In genomic region chr7:134671003-134671461, GRCm38 (mm10) we compare ENCODE assay signal across 8 mouse cellular contexts. TPM values are rescaled to one million over a fixed set of nuclear protein-coding genes. Genes with fewer than 3 reads are reported as not detected.
A peak's percentile ranks its signal among the peaks of the same experiment; 100 is the strongest.
DNase-seq lines count a peak whose midpoint lies in the region; ATAC-seq and TF ChIP-seq lines count a peak whose summit lies in the region.

No protein-coding gene starts in this region.

- H3K9ac ChIP-seq in ES-E14 (ENCODE audit: insufficient read depth, low read depth, low read length, poor library complexity, severe bottlenecking): peak overlapping the region; percentile 91
- peak overlapping the region; percentile 74 for H3K9ac ChIP-seq in hindbrain, embryonic 16.5 days (ENCODE audit: low read depth, low read length)
- H3K9ac ChIP-seq in liver, embryonic 16.5 days (ENCODE audit: low read depth, low read length): peak overlapping the region; percentile 61

- intact Hi-C loops in gastrocnemius, adult 2 months (cut with DNase I): no loop called here

- no peak for TF ChIP-seq CTCF in gastrocnemius, adult 2 months (IDR thresholded peaks at IDR 0.05)
- no peak for TF ChIP-seq CTCF in olfactory bulb, adult 2 months (IDR thresholded peaks at IDR 0.05; ENCODE audit: insufficient read depth, low read depth, low read length)

- peak overlapping the region; percentile 100 for H3K4me2 ChIP-seq in hindbrain, embryonic 16.5 days (ENCODE audit: low read length)
- H3K4me2 ChIP-seq in liver, embryonic 16.5 days (ENCODE audit: low read depth, low read length): peak overlapping the region; percentile 56

- 2% methylated on average over 24 of the region's 28 CpGs for WGBS in hindbrain, embryonic 16.5 days
- WGBS in liver, embryonic 16.5 days (ENCODE audit: insufficient replicate concordance): 3% methylated on average over 28 of the region's 28 CpGs
- 10% methylated on average over 28 of the region's 28 CpGs for WGBS in olfactory bulb, adult 2 months

- peaks cover 8% of the 10 kb centered on the region for H3K27me3 ChIP-seq in hindbrain, embryonic 16.5 days (replicated peaks; ENCODE audit: control insufficient read depth, insufficient read depth, low read length)
- peaks cover 9% of the 10 kb centered on the region for H3K27me3 ChIP-seq in liver, embryonic 16.5 days (ENCODE audit: control insufficient read depth, insufficient read depth, low read depth, low read length)

- in situ Hi-C loops in ES-E14 (cut with MboI; ENCODE audit: low sequenced_read_pairs in 2 of 2, unreplicated experiment in 2 of 2): no loop called here

- H3K36me3 ChIP-seq in ES-E14 (ENCODE audit: control insufficient read depth, insufficient read depth, low read length, poor library complexity, severe bottlenecking): no peaks in the 10 kb centered on the region
- no peaks in the 10 kb centered on the region for H3K36me3 ChIP-seq in hindbrain, embryonic 16.5 days (ENCODE audit: control insufficient read depth, insufficient read depth, low read length)
- H3K36me3 ChIP-seq in liver, embryonic 16.5 days (ENCODE audit: control insufficient read depth, insufficient read depth): no peaks in the 10 kb centered on the region

- peak overlapping the region; percentile 0; the same call in 1 of the 2 replicates for H3K27ac ChIP-seq in ES-E14 (ENCODE audit: insufficient read depth, low read depth, low read length, poor library complexity, severe bottlenecking)
- peak overlapping the region; percentile 86 for H3K27ac ChIP-seq in gastrocnemius, adult 2 months
- H3K27ac ChIP-seq in hindbrain, embryonic 16.5 days (ENCODE audit: low read depth, low read length): peak overlapping the region; percentile 79
- H3K27ac ChIP-seq in liver, embryonic 16.5 days (ENCODE audit: low read length): peak overlapping the region; percentile 48; the same call in 1 of the 2 replicates
- H3K27ac ChIP-seq in olfactory bulb, adult 2 months (ENCODE audit: insufficient read depth, low read depth, low read length): no peak overlapping the region

- peak overlapping the region; percentile 87 to 93 for H3K4me3 ChIP-seq in ES-E14 (ENCODE audit: insufficient read depth in 1 of 2, low read depth in 1 of 2, low read length in 2 of 2, poor library complexity in 1 of 2, severe bottlenecking in 1 of 2)
- peak overlapping the region; percentile 72 for H3K4me3 ChIP-seq in gastrocnemius, adult 2 months
- H3K4me3 ChIP-seq in hindbrain, embryonic 16.5 days (ENCODE audit: low read length): peak overlapping the region; percentile 76
- H3K4me3 ChIP-seq in liver, embryonic 16.5 days (ENCODE audit: low read depth, low read length): peak overlapping the region; percentile 64
- peak overlapping the region; percentile 62 for H3K4me3 ChIP-seq in olfactory bulb, adult 2 months (ENCODE audit: insufficient read depth, low read depth, low read length)

- TF ChIP-seq POLR2A in olfactory bulb, adult 2 months (IDR thresholded peaks at IDR 0.05; ENCODE audit: insufficient read depth, low read depth, low read length): no peak

- peak; percentile 48; the same call in 1 of the 2 replicates for ATAC-seq in hindbrain, embryonic 16.5 days
- no peak for ATAC-seq in liver, embryonic 16.5 days (ENCODE audit: low read depth)

- DNase-seq in ES-E14 (ENCODE audit: low read depth, low spot score): no peak
- DNase-seq in adrenal gland, postnatal 14 days: peak; percentile 78
- peak; percentile 63 for DNase-seq in gastrocnemius, adult 2 months
- no peak for DNase-seq in layer of hippocampus, postnatal 25 days (ENCODE audit: extremely low spot score in 1 of 2, low spot score in 1 of 2)
- no peak for DNase-seq in left cerebral cortex, adult 11 months (ENCODE audit: low spot score)

- peaks cover 0 to 11% of the 10 kb centered on the region in 2 experiments; a peak in 3 of 4 replicates for H3K4me1 ChIP-seq in ES-E14 (ENCODE audit: control insufficient read depth in 2 of 2, insufficient read depth in 2 of 2, low read length in 2 of 2, poor library complexity in 1 of 2)
- H3K4me1 ChIP-seq in hindbrain, embryonic 16.5 days (ENCODE audit: control insufficient read depth, insufficient read depth, low read depth, low read length): peaks cover 10% of the 10 kb centered on the region
- no peaks in the 10 kb centered on the region; the same call in 1 of the 2 replicates for H3K4me1 ChIP-seq in liver, embryonic 16.5 days (ENCODE audit: control insufficient read depth, low read depth, low read length)
- peaks cover 19% of the 10 kb centered on the region for H3K4me1 ChIP-seq in olfactory bulb, adult 2 months (ENCODE audit: control insufficient read depth, insufficient read depth, low read length)

- H3K9me3 ChIP-seq in ES-E14 (ENCODE audit: control insufficient read depth, insufficient read depth, low read depth, low read length): no peaks in the 10 kb centered on the region
- H3K9me3 ChIP-seq in hindbrain, embryonic 16.5 days (ENCODE audit: control insufficient read depth, low read length): no peaks in the 10 kb centered on the region
- no peaks in the 10 kb centered on the region for H3K9me3 ChIP-seq in liver, embryonic 16.5 days (replicated peaks; ENCODE audit: control insufficient read depth, low read length)

TF ChIP-seq in ES-E14, 5 proteins besides CTCF, POLR2A, EP300 and RAD21:
- TF ChIP-seq ZNF384 (IDR thresholded peaks at IDR 0.05; ENCODE audit: low read depth, low read length) (no peak), CHD2 (IDR thresholded peaks at IDR 0.05; ENCODE audit: low read depth, low read length) (peak; percentile 69; the same call in 1 of the 2 replicates)
TF ChIP-seq in ES-E14: peak in this region for 1.

RNA-seq across cellular contexts. Expression of gene Dock1, which starts 0.6 kb away (rescaled TPM):
- 24.3 and 37.4 TPM in 2 replicates for total RNA-seq in ES-E14 (2012; rRNA removed)
- total RNA-seq in adrenal gland, postnatal 14 days (2021): 117 and 125 TPM in 2 replicates
- total RNA-seq in gastrocnemius, adult 2 months (2021): 1 to 10 TPM; 6.6 to 9.5 TPM
- 8.8 and 8.9 TPM in 2 replicates for polyA plus RNA-seq in hindbrain, embryonic 16.5 days (2015; fragmentation: Nextera tagmentation; extraction: Ambion mirVana)
- 3.7 and 3.9 TPM in 2 replicates for polyA plus RNA-seq in liver, embryonic 16.5 days (2015; fragmentation: Nextera tagmentation; extraction: Ambion mirVana)
- polyA plus RNA-seq in olfactory bulb, adult 2 months (2012; ENCODE audit: insufficient read depth, insufficient read length, low replicate concordance, missing spikeins): not detected in 2 replicates
- 10 to 100 TPM; 24.6 TPM for total RNA-seq in layer of hippocampus, postnatal 25 days (2021)

Comparison
In these comparisons a context has a peak if more than half of its experiments do, and no peak if none do; other contexts are left out.
1. DNase-seq: peak in adrenal gland, postnatal 14 days (single experiment) and gastrocnemius, adult 2 months (single experiment); none in ES-E14 (single experiment), layer of hippocampus, postnatal 25 days (0 of 2) and left cerebral cortex, adult 11 months (single experiment).
2. Peak in every context shown above with its lines, with median percentiles within 50 percentile points of each other: H3K4me3 ChIP-seq and H3K9ac ChIP-seq.